Mouse (Mus musculus) brain, embryonic 14.5 days (tissue): ENCODE results near the gene Tprgl.

ENCODE experiments used
- CTCF ChIP-seq: fragments of 200-500 bp; IDR thresholded peaks from 2 replicates; pipeline ENCODE4 v1.5.1; 2012; ENCODE audit warnings: inconsistent platforms, mild to moderate bottlenecking, moderate library complexity, borderline replicate concordance; ENCODE audit not compliant: insufficient read depth, insufficient read length; ENCODE audit errors: extremely low read depth
- POLR2A ChIP-seq: fragments of 200-500 bp; IDR thresholded peaks from 2 replicates; pipeline ENCODE4 v1.6.1; 2012; ENCODE audit warnings: mild to moderate bottlenecking, inconsistent platforms, borderline replicate concordance; ENCODE audit not compliant: poor library complexity, insufficient read depth, insufficient read length, severe bottlenecking; ENCODE audit errors: extremely low read depth

- TF ChIP-seq CTCF: no peak
- TF ChIP-seq POLR2A: no peak
Observed at GRCm38 (mm10) chr4:154183566-154183965, 23.1 kb upstream of the Tprgl start.
